Mouse (Mus musculus) heart, embryonic 14.5 days (tissue): ENCODE data around the gene Nt5dc3. TPM values are rescaled to one million over a fixed set of nuclear protein-coding genes. Genes with fewer than 3 reads are reported as not detected.

ENCODE experiments used
- ATAC-seq: fragments of 200-750 bp; cut with Nextera tagmentation; 2 replicates; pipeline ENCODE4 v1.8.0; 2017; ENCODE audit warnings: low read depth, moderate TSS enrichment; ENCODE audit not compliant: insufficient number of reproducible peaks, insufficient read depth, low FRiP score
- H3K27ac ChIP-seq, 2 experiments: fragments of 200-500 bp in 1 of 2; fragments of 300-500 bp in 1 of 2; sonication (generic) in 1 of 2; replicated peaks in 1 of 2; 2 replicates each; pipeline ENCODE4 v1.5.1; 2012 to 2014; ENCODE audit warnings: low read depth in 2 of 2, low read length in 2 of 2, control low read depth in 1 of 2, mild to moderate bottlenecking in 1 of 2, mixed read lengths in 1 of 2; ENCODE audit not compliant: control insufficient read depth in 1 of 2, insufficient read depth in 1 of 2
- H3K27me3 ChIP-seq: fragments of 300-500 bp; sonication (generic); 2 replicates; pipeline ENCODE4 v1.6.1; 2014; ENCODE audit warnings: mild to moderate bottlenecking, low read length, control low read depth; ENCODE audit not compliant: control insufficient read depth, insufficient read depth
- H3K36me3 ChIP-seq: fragments of 300-500 bp; sonication (generic); 2 replicates; pipeline ENCODE4 v1.6.1; 2014; ENCODE audit warnings: mild to moderate bottlenecking, control low read depth, low read length, mixed read lengths; ENCODE audit not compliant: control insufficient read depth, insufficient read depth
- H3K4me1 ChIP-seq, 2 experiments: fragments of 200-500 bp in 1 of 2; fragments of 300-500 bp in 1 of 2; sonication (generic) in 1 of 2; 2 replicates each; pipeline ENCODE4 v1.6.1; 2012 to 2014; ENCODE audit warnings: low read length in 2 of 2, control low read depth in 1 of 2, mixed read lengths in 1 of 2; ENCODE audit not compliant: control insufficient read depth in 2 of 2, insufficient read depth in 2 of 2
- H3K4me2 ChIP-seq: fragments of 300-500 bp; sonication (generic); 2 replicates; pipeline ENCODE4 v1.6.1; 2014; ENCODE audit warnings: mild to moderate bottlenecking, low read length
- H3K4me3 ChIP-seq, 2 experiments: fragments of 200-500 bp in 1 of 2; fragments of 300-500 bp in 1 of 2; sonication (generic) in 1 of 2; 2 replicates each; pipeline ENCODE4 v1.5.1; 2012 to 2014; ENCODE audit warnings: low read length in 2 of 2, mild to moderate bottlenecking in 2 of 2, control low read depth in 1 of 2, low read depth in 1 of 2, moderate library complexity in 1 of 2; ENCODE audit not compliant: control insufficient read depth in 1 of 2, insufficient read depth in 1 of 2
- H3K9ac ChIP-seq: fragments of 300-500 bp; sonication (generic); 2 replicates; pipeline ENCODE4 v1.6.1; 2014; ENCODE audit warnings: mild to moderate bottlenecking, low read length
- H3K9me3 ChIP-seq: fragments of 300-500 bp; sonication (generic); 2 replicates; pipeline ENCODE4 v1.6.1; 2016; ENCODE audit warnings: low read length, control low read depth; ENCODE audit not compliant: control insufficient read depth
- WGBS: fragments of 180-500 bp; shearing (Covaris S2); extraction: QIAGEN DNeasy Blood & Tissue Kit; methylation state at CpG from one replicate; pipeline ENCODE4 v1.1.7; 2014; 5-methylcytosine and 5-hydroxymethylcytosine counted together
- polyA plus RNA-seq: library from polyadenylated mRNA; unstranded; fragments of >200 nt; fragmentation: Nextera tagmentation; extraction: Ambion mirVana; gene quantifications from 2 replicates; pipeline ENCODE4 v1.2.1, GENCODE M21; 2014

Nt5dc3 gene
- polyA plus RNA-seq, 1 experiment from 2014 or later: 4.1 TPM

DNA sequence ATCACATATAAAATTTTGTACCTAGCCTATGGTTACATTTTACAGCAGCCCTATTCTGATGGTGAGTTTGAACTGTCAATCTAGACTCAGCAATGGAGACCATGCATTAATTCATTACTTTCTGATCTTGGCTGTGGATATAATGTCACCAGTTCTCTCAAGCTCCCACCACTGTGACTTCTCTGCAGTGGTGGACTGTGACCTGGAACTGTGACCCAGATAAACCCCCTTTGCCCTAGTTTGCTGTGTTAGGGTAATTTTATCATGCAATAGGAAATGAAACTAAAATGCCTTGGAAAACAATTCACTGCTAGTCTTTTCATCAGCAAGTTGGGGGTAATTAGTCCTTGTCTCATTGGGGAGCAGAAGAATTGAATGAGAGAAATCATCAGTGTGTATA lies 102.6 kb downstream of the Nt5dc3 start:
- Histone ChIP-seq H3K4me2 (no peak overlapping the region), H3K36me3 (no peaks in the 10 kb centered on the region)
- ATAC-seq: no peak

GRCm38 (mm10) chr10:86886434-86886833 lies 107.6 kb downstream of the Nt5dc3 start:
- H3K9ac ChIP-seq: no peak overlapping the region
- no peaks in the 10 kb centered on the region for H3K27me3 ChIP-seq
- no peaks in the 10 kb centered on the region for H3K36me3 ChIP-seq
- no peak for ATAC-seq
- 88% methylated on average over 1 of the region's 1 CpGs for WGBS
- H3K4me3 ChIP-seq: no peak overlapping the region
- H3K4me1 ChIP-seq: no peaks in the 10 kb centered on the region
- H3K27ac ChIP-seq: no peak overlapping the region
- H3K4me2 ChIP-seq: no peak overlapping the region
- no peaks in the 10 kb centered on the region for H3K9me3 ChIP-seq

More for the DNA sequence above, 102.6 kb downstream of the Nt5dc3 start:
- H3K4me3 ChIP-seq: no peak overlapping the region
- H3K27me3 ChIP-seq: no peaks in the 10 kb centered on the region
- no peak overlapping the region for H3K27ac ChIP-seq
- no peak overlapping the region for H3K9ac ChIP-seq
- no peaks in the 10 kb centered on the region for H3K9me3 ChIP-seq
- no peaks in the 10 kb centered on the region for H3K4me1 ChIP-seq

Other genes starting within 250 kb of the Nt5dc3 start
- 317 and 318 TPM in 2 replicates for gene Hsp90b1, start 73.5 kb upstream of the Nt5dc3 start, polyA plus RNA-seq
- 1.5 and 1.6 TPM in 2 replicates for gene Ttc41, start 73.2 kb upstream of the Nt5dc3 start, polyA plus RNA-seq
- gene Gm49358, start 15.0 kb upstream of the Nt5dc3 start, polyA plus RNA-seq: not detected in 2 replicates
- 0.59 and 0.89 TPM in 2 replicates for gene Stab2, start 229.0 kb downstream of the Nt5dc3 start, polyA plus RNA-seq